Mouse (Mus musculus) intestine, embryonic 15.5 days (tissue): ENCODE results near the gene Fgg. TPM values are rescaled to one million over a fixed set of nuclear protein-coding genes. Genes with fewer than 3 reads are reported as not detected.

Experiments used
- ATAC-seq: fragments of 200-750 bp; cut with Nextera tagmentation; 2 replicates; pipeline ENCODE4 v1.8.0; 2017; ENCODE audit warnings: moderate TSS enrichment, moderate library complexity
- H3K27ac ChIP-seq: fragments of 300-500 bp; sonication (generic); 2 replicates; pipeline ENCODE4 v1.5.1; 2015; ENCODE audit warnings: mild to moderate bottlenecking, inconsistent platforms
- H3K27me3 ChIP-seq: fragments of 300-500 bp; sonication (generic); replicated peaks from 2 replicates; pipeline ENCODE4 v1.6.1; 2015; ENCODE audit warnings: inconsistent platforms
- H3K36me3 ChIP-seq: fragments of 300-500 bp; sonication (generic); 2 replicates; pipeline ENCODE4 v1.6.1; 2015; ENCODE audit warnings: inconsistent platforms
- H3K4me1 ChIP-seq: fragments of 300-500 bp; sonication (generic); replicated peaks from 2 replicates; pipeline ENCODE4 v1.6.1; 2015; ENCODE audit warnings: inconsistent platforms
- H3K4me2 ChIP-seq: fragments of 300-500 bp; sonication (generic); replicated peaks from 2 replicates; pipeline ENCODE4 v1.6.1; 2015; ENCODE audit warnings: mild to moderate bottlenecking, inconsistent platforms
- H3K4me3 ChIP-seq: fragments of 300-500 bp; sonication (generic); replicated peaks from 2 replicates; pipeline ENCODE4 v1.5.1; 2015; ENCODE audit warnings: inconsistent platforms
- H3K9ac ChIP-seq: fragments of 300-500 bp; sonication (generic); 2 replicates; pipeline ENCODE4 v1.6.1; 2015; ENCODE audit warnings: inconsistent platforms
- H3K9me3 ChIP-seq: fragments of 300-500 bp; sonication (generic); 2 replicates; pipeline ENCODE4 v1.6.1; 2016; ENCODE audit warnings: inconsistent platforms
- WGBS: fragments of 180-500 bp; shearing (Covaris S2); methylation state at CpG from one replicate; pipeline ENCODE4 v1.1.7; 2015; 5-methylcytosine and 5-hydroxymethylcytosine counted together
- polyA plus RNA-seq: library from polyadenylated mRNA; unstranded; fragments of >200 nt; fragmentation: Nextera tagmentation; extraction: Ambion mirVana; gene quantifications from 2 replicates; pipeline ENCODE4 v1.2.1, GENCODE M21; 2015

Fgg gene
- polyA plus RNA-seq, 1 experiment from 2014 or later = 6.4 TPM

DNA sequence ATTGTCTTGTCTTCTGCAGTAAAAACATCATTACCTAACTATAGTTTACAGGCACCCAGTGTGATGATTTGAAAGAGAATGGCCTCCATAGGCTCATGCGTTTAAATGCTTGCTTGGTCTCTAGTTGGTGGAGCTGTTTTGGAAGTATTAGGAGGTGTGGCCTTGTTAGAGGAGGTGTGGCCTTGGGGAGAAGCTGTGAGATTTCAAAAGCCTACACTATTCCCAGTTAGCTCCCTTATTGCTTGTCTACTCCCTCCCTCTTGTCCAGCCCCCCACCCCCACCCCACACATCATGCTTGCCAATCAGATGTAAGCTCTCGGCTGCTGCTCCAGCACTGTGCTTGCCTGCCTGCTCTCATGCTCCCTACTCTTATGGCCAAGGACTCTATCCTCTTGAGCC, 49.5 kb downstream of the Fgg start:
- Histone ChIP-seq H3K27me3 (no peaks in the 10 kb centered on the region), H3K36me3 (peaks cover 12% of the 10 kb centered on the region; the same call in 1 of the 2 replicates), H3K9ac (no peak overlapping the region), H3K9me3 (no peaks in the 10 kb centered on the region), H3K4me2 (no peak overlapping the region), H3K27ac (no peak overlapping the region), H3K4me3 (no peak overlapping the region), H3K4me1 (peaks cover 5% of the 10 kb centered on the region)
- ATAC-seq = no peak
- WGBS = 88% methylated on average over 2 of the region's 2 CpGs

Other genes starting within 250 kb of the Fgg start
- 5.2 and 5.9 TPM in 2 replicates for gene Rbm46, start 131.2 kb upstream of the Fgg start, polyA plus RNA-seq
- 8.6 and 8.8 TPM in 2 replicates for gene Lrat, start 103.8 kb upstream of the Fgg start, polyA plus RNA-seq
- gene Fga, start 18.4 kb downstream of the Fgg start, polyA plus RNA-seq = 8.1 and 13.6 TPM in 2 replicates
- 7.0 and 9.4 TPM in 2 replicates for gene Fgb, start 42.1 kb downstream of the Fgg start, polyA plus RNA-seq
- 87.4 and 88.3 TPM in 2 replicates for gene Plrg1, start 47.8 kb downstream of the Fgg start, polyA plus RNA-seq
- 0.10 and 0.16 TPM in 2 replicates for gene Dchs2, start 120.2 kb downstream of the Fgg start, polyA plus RNA-seq